Mouse (Mus musculus) myocyte (in vitro differentiated cells): ENCODE data around the gene Dtx1.

Experiments
- CEBPB ChIP-seq: IDR thresholded peaks from 2 replicates; pipeline ENCODE4 v1.6.1; 2011; ENCODE audit warnings: mild to moderate bottlenecking, moderate library complexity; ENCODE audit not compliant: poor library complexity, insufficient read depth, severe bottlenecking
- E2F4 ChIP-seq: IDR thresholded peaks from one replicate; pipeline ENCODE4 v1.6.1; 2011; ENCODE audit warnings: mild to moderate bottlenecking, control low read depth, moderate library complexity; ENCODE audit not compliant: insufficient read depth
- MAX ChIP-seq: IDR thresholded peaks from one replicate; pipeline ENCODE4 v1.6.1; 2011; ENCODE audit warnings: low read depth, mild to moderate bottlenecking, control low read depth
- MYOD1 ChIP-seq, 3 experiments: IDR thresholded peaks; one replicate each; pipeline ENCODE4 v1.6.1; 2011; ENCODE audit warnings: control low read depth in 2 of 3, low read depth in 2 of 3, mild to moderate bottlenecking in 2 of 3, moderate library complexity in 1 of 3; ENCODE audit not compliant: insufficient read length in 2 of 3, control insufficient read depth in 1 of 3
- POLR2A ChIP-seq: IDR thresholded peaks from one replicate; pipeline ENCODE4 v1.6.1; 2011; ENCODE audit warnings: low read depth, mild to moderate bottlenecking, control low read depth, moderate library complexity; ENCODE audit not compliant: insufficient read length
- REST ChIP-seq: IDR thresholded peaks from one replicate; pipeline ENCODE4 v1.6.1; 2011; ENCODE audit warnings: mild to moderate bottlenecking, control low read depth, moderate library complexity; ENCODE audit not compliant: insufficient read depth, insufficient read length
- SRF ChIP-seq: IDR thresholded peaks from one replicate; pipeline ENCODE4 v1.6.1; 2011; ENCODE audit warnings: low read depth; ENCODE audit not compliant: control insufficient read depth, insufficient read length
- TCF12 ChIP-seq: IDR thresholded peaks from one replicate; pipeline ENCODE4 v1.6.1; 2011; ENCODE audit warnings: mild to moderate bottlenecking, control low read depth; ENCODE audit not compliant: poor library complexity, insufficient read depth, severe bottlenecking
- USF1 ChIP-seq: IDR thresholded peaks from one replicate; pipeline ENCODE4 v1.6.1; 2011; ENCODE audit warnings: low read depth, mild to moderate bottlenecking, control low read depth, moderate library complexity

DNA sequence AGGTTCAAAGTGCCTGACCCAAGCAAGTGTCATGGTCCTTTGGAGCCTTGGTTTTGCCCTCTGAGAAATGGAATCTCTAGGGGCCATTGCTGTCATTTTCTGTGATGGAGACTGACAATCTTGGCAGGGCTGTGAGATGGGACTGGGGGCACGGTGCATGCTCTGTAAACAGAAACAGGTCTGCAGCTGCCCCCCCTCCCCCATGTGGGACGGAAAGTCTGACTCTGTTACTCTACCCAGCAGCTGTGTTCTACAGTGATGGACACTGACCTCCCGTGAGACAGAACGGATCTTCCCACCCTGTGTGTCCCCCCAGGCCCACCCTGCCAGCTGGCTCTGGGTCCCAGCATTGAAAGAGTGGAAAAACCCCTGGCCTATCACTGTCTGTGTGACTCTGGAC is 21.3 kb downstream of the Dtx1 start:
- no peak for TF ChIP-seq MYOD1 (IDR thresholded peaks at IDR 0.05; ENCODE audit: control insufficient read depth in 1 of 3, insufficient read length in 2 of 3, low read depth in 2 of 3)
- no peak for TF ChIP-seq POLR2A
- no peak for TF ChIP-seq USF1
- TF ChIP-seq TCF12 = no peak
- no peak for TF ChIP-seq SRF
- TF ChIP-seq E2F4 = no peak
- TF ChIP-seq CEBPB = no peak
- no peak for TF ChIP-seq MAX
- TF ChIP-seq REST = no peak
